Mouse (Mus musculus) testis, adult 10 weeks (tissue): ENCODE results near the gene Coq7. TPM values are rescaled to one million over a fixed set of nuclear protein-coding genes. Genes with fewer than 3 reads are reported as not detected.

Experiments
- polyA plus RNA-seq: library from polyadenylated mRNA; stranded (reverse); fragments of 350-450 nt; fragmentation: Illumina TruSeq; extraction: RNeasy Lipid Tissue Mini Kit (QIAGEN cat#74804); gene quantifications from one replicate; pipeline ENCODE4 v1.2.3, GENCODE M21; 2014; ENCODE audit warnings: low read depth, low replicate concordance

Gene Coq7
- polyA plus RNA-seq, result 4.6 TPM

DNA sequence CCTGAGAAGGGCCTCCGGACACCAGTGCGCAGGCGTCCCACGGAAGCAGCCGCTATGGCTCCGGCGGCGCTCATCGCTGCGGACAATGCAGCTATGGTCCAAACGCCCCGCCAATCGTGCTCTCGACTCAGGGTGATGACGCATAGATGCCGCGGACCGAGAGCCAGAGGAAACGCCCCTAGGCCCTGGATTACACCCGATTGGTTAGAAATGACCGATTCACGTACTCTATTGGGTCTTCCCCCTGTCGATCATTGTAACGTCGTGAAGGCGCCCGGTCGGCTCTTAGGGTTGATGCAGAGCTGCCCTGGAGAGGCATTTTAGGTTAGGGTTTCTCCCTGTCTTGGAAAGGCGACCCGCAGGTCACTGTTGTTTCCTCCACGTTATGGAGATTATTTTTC is at the start of gene Coq7:
Gene Coq7, minus strand, starts transcription at position 179 of the 401 bp plus-strand sequence.

GRCm38 (mm10) chr7:118491431-118492147 is 41.6 kb downstream of the Coq7 start, which contains the start of gene Itpripl2:
Itpripl2 (minus strand) TSS chr7:118491975.

Other genes with a start within 250 kb of the Coq7 start
- 1.4 TPM for gene Syt17, start 85.1 kb downstream of the Coq7 start, polyA plus RNA-seq
- 1.4 TPM for gene Itpripl2, start 41.4 kb downstream of the Coq7 start, polyA plus RNA-seq
- 88.9 TPM for gene Tmc7, start 51.4 kb upstream of the Coq7 start, polyA plus RNA-seq
- gene Tmc5, start 63.9 kb upstream of the Coq7 start, polyA plus RNA-seq, result 56.5 TPM
- gene Gde1, start 172.4 kb upstream of the Coq7 start, polyA plus RNA-seq, result 194 TPM
- 239 TPM for gene Ccp110, start 179.2 kb upstream of the Coq7 start, polyA plus RNA-seq
- 9.2 TPM for gene Vps35l, start 206.9 kb upstream of the Coq7 start, polyA plus RNA-seq